Mouse (Mus musculus) gastrocnemius, adult 8-10 months (tissue): Measurements from ENCODE around the gene Pde3a. TPM values are rescaled to one million over a fixed set of nuclear protein-coding genes. Genes with fewer than 3 reads are reported as not detected.

Source experiments
- DNase-seq, 2 experiments: peaks; one replicate each; pipeline ENCODE4 v3.0.0; 2022; ENCODE audit warnings: low spot score in 2 of 2
- total RNA-seq, 4 experiments: library from RNA; stranded (reverse); gene quantifications; 2 replicates each; pipeline ENCODE4 v1.2.4; 2022

Pde3a gene
- total RNA-seq: 1 to 10 TPM; 1.1 to 2.2 (median 1.6) TPM

GRCm38 (mm10) chr6:141248691-141249584 lies at the start of gene Pde3a:
TSS of gene Pde3a (plus strand) at chr6:141249269.
- DNase-seq: no peak

- no peak for DNase-seq
Observed at GRCm38 (mm10) chr6:141200173-141200615, 48.9 kb upstream of the Pde3a start.

GRCm38 (mm10) chr6:141207531-141207930 lies 41.5 kb upstream of the Pde3a start:
- no peak for DNase-seq

GRCm38 (mm10) chr6:141208283-141208872 lies 40.7 kb upstream of the Pde3a start:
- no peak for DNase-seq

- no peak for DNase-seq
Observed at GRCm38 (mm10) chr6:141210021-141210420, 39.0 kb upstream of the Pde3a start.

GRCm38 (mm10) chr6:141221081-141221480 lies 28.0 kb upstream of the Pde3a start:
- no peak for DNase-seq

- DNase-seq: no peak
Observed at GRCm38 (mm10) chr6:141226851-141227657, 22.0 kb upstream of the Pde3a start.

- no peak for DNase-seq
Observed at GRCm38 (mm10) chr6:141227658-141228005, 21.4 kb upstream of the Pde3a start.

GRCm38 (mm10) chr6:141232756-141233382 lies 16.2 kb upstream of the Pde3a start:
- DNase-seq: no peak

- DNase-seq: no peak
Observed at GRCm38 (mm10) chr6:141241809-141242208, 7.3 kb upstream of the Pde3a start.

- DNase-seq: no peak
Observed at GRCm38 (mm10) chr6:141245089-141245488, 4.0 kb upstream of the Pde3a start.

GRCm38 (mm10) chr6:141246391-141246790 lies 2.7 kb upstream of the Pde3a start:
- no peak for DNase-seq

- no peak for DNase-seq
Observed at GRCm38 (mm10) chr6:141248081-141248480, 988 bp upstream of the Pde3a start.

- DNase-seq: peak; percentile 26 to 44
Observed at GRCm38 (mm10) chr6:141249585-141250295, 671 bp downstream of the Pde3a start.

GRCm38 (mm10) chr6:141250296-141250629 lies 1.2 kb downstream of the Pde3a start:
- DNase-seq: peak in 1 of 2 experiments; percentile 5

GRCm38 (mm10) chr6:141250984-141251383 lies 1.9 kb downstream of the Pde3a start:
- DNase-seq: no peak

- no peak for DNase-seq
Observed at GRCm38 (mm10) chr6:141252520-141252919, 3.5 kb downstream of the Pde3a start.

- no peak for DNase-seq
Observed at GRCm38 (mm10) chr6:141254956-141255355, 5.9 kb downstream of the Pde3a start.

- DNase-seq: no peak
Observed at GRCm38 (mm10) chr6:141256896-141257295, 7.8 kb downstream of the Pde3a start.

- no peak for DNase-seq
Observed at GRCm38 (mm10) chr6:141257434-141258202, 8.5 kb downstream of the Pde3a start.
